Mouse (Mus musculus) thymus, adult 2 months (tissue): ENCODE results near the gene Olfr12. TPM values are rescaled to one million over a fixed set of nuclear protein-coding genes. Genes with fewer than 3 reads are reported as not detected.

Experiments used
- DNase-seq: peaks from one replicate; pipeline ENCODE4 v3.0.0; 2021
- H3K27ac ChIP-seq: fragments of 200-500 bp; 2 replicates; pipeline ENCODE4 v1.5.1; 2012; ENCODE audit warnings: low read length, control low read depth; ENCODE audit not compliant: control insufficient read depth, insufficient read depth
- H3K27me3 ChIP-seq: fragments of 200-500 bp; 2 replicates; pipeline ENCODE4 v1.6.1; 2012; ENCODE audit warnings: mild to moderate bottlenecking, low read length, moderate library complexity, mixed read lengths; ENCODE audit not compliant: control insufficient read depth, insufficient read depth
- H3K36me3 ChIP-seq: fragments of 200-500 bp; 2 replicates; pipeline ENCODE4 v1.6.1; 2012; ENCODE audit warnings: mild to moderate bottlenecking, low read length, moderate library complexity; ENCODE audit not compliant: control insufficient read depth, insufficient read depth
- H3K4me1 ChIP-seq: fragments of 200-500 bp; replicated peaks from 2 replicates; pipeline ENCODE4 v1.6.1; 2012; ENCODE audit warnings: low read length; ENCODE audit not compliant: control insufficient read depth, insufficient read depth
- H3K4me3 ChIP-seq: fragments of 200-500 bp; 2 replicates; pipeline ENCODE4 v1.5.1; 2012; ENCODE audit warnings: mild to moderate bottlenecking, low read length, control low read depth, moderate library complexity; ENCODE audit not compliant: control insufficient read depth, insufficient read depth
- CTCF ChIP-seq: fragments of 200-500 bp; IDR thresholded peaks from 2 replicates; pipeline ENCODE4 v1.5.1; 2012; ENCODE audit warnings: mild to moderate bottlenecking, control low read depth, low read length, moderate library complexity, borderline replicate concordance; ENCODE audit not compliant: control insufficient read depth, poor library complexity, insufficient read depth; ENCODE audit errors: extremely low read depth
- POLR2A ChIP-seq: fragments of 200-500 bp; IDR thresholded peaks from 2 replicates; pipeline ENCODE4 v1.6.1; 2012; ENCODE audit warnings: mild to moderate bottlenecking, low read length, control low read depth, moderate library complexity; ENCODE audit not compliant: control insufficient read depth, poor library complexity, insufficient read depth; ENCODE audit errors: extremely low read depth
- WGBS: fragments of 180-500 bp; shearing (Covaris S2); methylation state at CpG from one replicate; pipeline ENCODE4 v1.1.7; 2018; 5-methylcytosine and 5-hydroxymethylcytosine counted together
- polyA plus RNA-seq: library from polyadenylated mRNA; depleted of rRNA; stranded (reverse); fragments of >200 nt; gene quantifications from 2 replicates; pipeline ENCODE4 v1.2.3, GENCODE M21; 2012; rRNA removed

Olfr12 gene
- polyA plus RNA-seq, 1 experiment, result 0.12 TPM

- TF ChIP-seq POLR2A, result no peak
- no peak for TF ChIP-seq CTCF
- no peak for DNase-seq
- no peak overlapping the region for H3K27ac ChIP-seq
- H3K36me3 ChIP-seq, result no peaks in the 10 kb centered on the region
- no peaks in the 10 kb centered on the region for H3K27me3 ChIP-seq
- WGBS, result 58% methylated on average over 2 of the region's 2 CpGs
- no peaks in the 10 kb centered on the region for H3K4me1 ChIP-seq
- no peak overlapping the region for H3K4me3 ChIP-seq
Observed at GRCm38 (mm10) chr1:92654676-92655075, 37.1 kb downstream of the Olfr12 start.

- no peak for DNase-seq
Observed at GRCm38 (mm10) chr1:92657025-92657820, 39.6 kb downstream of the Olfr12 start.

GRCm38 (mm10) chr1:92659392-92659791 lies 41.8 kb downstream of the Olfr12 start:
- no peaks in the 10 kb centered on the region for H3K36me3 ChIP-seq
- no peaks in the 10 kb centered on the region for H3K4me1 ChIP-seq
- WGBS, result 22% methylated on average over 5 of the region's 5 CpGs
- no peak for DNase-seq
- no peak overlapping the region for H3K4me3 ChIP-seq
- H3K27ac ChIP-seq, result no peak overlapping the region
- TF ChIP-seq CTCF (no peak), POLR2A (no peak)
- H3K27me3 ChIP-seq, result no peaks in the 10 kb centered on the region

More at GRCm38 (mm10) chr1:92657025-92657820, 39.6 kb downstream of the Olfr12 start:
- Histone ChIP-seq H3K36me3 (no peaks in the 10 kb centered on the region), H3K27me3 (no peaks in the 10 kb centered on the region), H3K27ac (no peak overlapping the region), H3K4me1 (no peaks in the 10 kb centered on the region), H3K4me3 (no peak overlapping the region)
- TF ChIP-seq POLR2A, result no peak
- WGBS, result 91% methylated on average over 11 of the region's 11 CpGs

GRCm38 (mm10) chr1:92667106-92667505 lies 49.5 kb downstream of the Olfr12 start:
- no peak overlapping the region for H3K4me3 ChIP-seq
- DNase-seq, result no peak
- no peaks in the 10 kb centered on the region; the same call in 1 of the 2 replicates for H3K4me1 ChIP-seq
- no peaks in the 10 kb centered on the region for H3K36me3 ChIP-seq
- no peak overlapping the region for H3K27ac ChIP-seq
- H3K27me3 ChIP-seq, result no peaks in the 10 kb centered on the region
- TF ChIP-seq POLR2A (no peak), CTCF (no peak)
- 24% methylated on average over 6 of the region's 6 CpGs for WGBS

GRCm38 (mm10) chr1:92669430-92669829 lies 51.8 kb downstream of the Olfr12 start:
- no peak overlapping the region for H3K27ac ChIP-seq
- H3K4me3 ChIP-seq, result no peak overlapping the region
- TF ChIP-seq POLR2A (no peak), CTCF (no peak)
- no peaks in the 10 kb centered on the region for H3K27me3 ChIP-seq
- DNase-seq, result no peak
- no peaks in the 10 kb centered on the region; the same call in 1 of the 2 replicates for H3K4me1 ChIP-seq
- WGBS, result 96% methylated on average over 3 of the region's 3 CpGs
- H3K36me3 ChIP-seq, result no peaks in the 10 kb centered on the region

- no peak overlapping the region for H3K4me3 ChIP-seq
- TF ChIP-seq CTCF, result no peak
- no peak for TF ChIP-seq POLR2A
- H3K27ac ChIP-seq, result no peak overlapping the region
- H3K27me3 ChIP-seq, result no peaks in the 10 kb centered on the region
- no peaks in the 10 kb centered on the region for H3K36me3 ChIP-seq
- WGBS, result 90% methylated on average over 4 of the region's 4 CpGs
- H3K4me1 ChIP-seq, result peaks cover 5% of the 10 kb centered on the region
- no peak for DNase-seq
Observed at GRCm38 (mm10) chr1:92671326-92671725, 53.7 kb downstream of the Olfr12 start.

Other genes with a start within 250 kb of the Olfr12 start
- gene Ndufa10, start 143.9 kb upstream of the Olfr12 start, polyA plus RNA-seq, result 83.6 and 96.7 TPM in 2 replicates
- not detected in 2 replicates for gene Olfr1416, start 132.7 kb upstream of the Olfr12 start, polyA plus RNA-seq
- not detected in 2 replicates for gene Olfr1415, start 121.7 kb upstream of the Olfr12 start, polyA plus RNA-seq
- gene Olfr1414, start 99.1 kb upstream of the Olfr12 start, polyA plus RNA-seq, result not detected in 2 replicates
- gene Olfr1413, start 46.5 kb upstream of the Olfr12 start, polyA plus RNA-seq, result not detected in 2 replicates
- gene Olfr1412, start 32.0 kb upstream of the Olfr12 start, polyA plus RNA-seq, result not detected in 2 replicates
- 0.11 TPM in 1 of 2 replicates, not detected in the other for gene Olfr1411, start 23.4 kb upstream of the Olfr12 start, polyA plus RNA-seq
- gene Olfr1410, start 12.0 kb upstream of the Olfr12 start, polyA plus RNA-seq, result 0.11 and 0.23 TPM in 2 replicates
- gene Cops9, start 24.2 kb downstream of the Olfr12 start, polyA plus RNA-seq, result 105 and 144 TPM in 2 replicates
- gene Otos, start 31.1 kb downstream of the Olfr12 start, polyA plus RNA-seq, result 1.6 and 2.0 TPM in 2 replicates
- 57.3 and 72.5 TPM in 2 replicates for gene Gpc1, start 213.9 kb downstream of the Olfr12 start, polyA plus RNA-seq